Mouse (Mus musculus): Measurements from ENCODE around the gene Trub1. TPM values are rescaled to one million over a fixed set of nuclear protein-coding genes. Genes with fewer than 3 reads are reported as not detected.

The Trub1 gene
- total RNA-seq (2021): 10 to 100 TPM; 16.6 to 20.0 TPM

GRCm38 (mm10) chr19:57452492-57453217 is at the start of gene Trub1:
Gene Trub1, plus strand, starts transcription at chr19:57452912.
- intact Hi-C loops (cut with DNase I): no loop called here

GRCm38 (mm10) chr19:57403700-57404501 is 48.8 kb upstream of the Trub1 start:
- DNase-seq (ENCODE audit: extremely low spot score in 1 of 2, low spot score in 2 of 2): peak; percentile 27 to 85

More at GRCm38 (mm10) chr19:57452492-57453217, at the start of gene Trub1:
- peak; percentile 84 to 86 for DNase-seq (ENCODE audit: extremely low spot score in 1 of 2, low spot score in 2 of 2)

GRCm38 (mm10) chr19:57404502-57404848 is 48.2 kb upstream of the Trub1 start:
- no peak for DNase-seq (ENCODE audit: extremely low spot score in 1 of 2, low spot score in 2 of 2)
- intact Hi-C loops (cut with DNase I): loop anchor here (2.0 to 10.0 kb wide), 2 partner anchors 210 to 238 kb away; partner anchors contain the start of gene Atrnl1

More at GRCm38 (mm10) chr19:57403700-57404501, 48.8 kb upstream of the Trub1 start:
- intact Hi-C loops (cut with DNase I): loop anchor here (2.0 to 10.0 kb wide), 2 partner anchors 211 to 239 kb away; partner anchors contain the start of gene Atrnl1

DNA sequence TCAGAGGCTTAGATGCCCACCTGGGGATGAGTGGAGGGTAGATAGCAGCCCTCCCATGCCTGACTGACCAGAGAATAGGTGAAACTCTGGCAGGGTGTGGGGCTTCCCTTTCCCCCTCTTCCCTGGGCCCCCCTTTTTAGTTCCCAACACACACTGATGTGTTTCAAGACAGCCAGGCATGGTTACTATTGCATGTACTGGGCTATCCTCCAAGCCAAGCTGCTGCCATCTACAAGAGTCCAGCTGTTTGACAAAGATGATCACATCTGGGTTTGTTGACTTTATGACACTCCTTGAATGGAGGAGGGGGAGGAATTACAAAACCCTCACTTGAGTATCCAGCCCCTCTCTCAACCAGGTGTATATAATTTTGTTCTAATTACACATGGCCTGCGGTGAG is 44.8 kb upstream of the Trub1 start:
- intact Hi-C loops (cut with DNase I): loop anchor here (10.0 kb wide), 1 partner anchor 207 kb away; the partner anchor contains the start of gene Atrnl1

GRCm38 (mm10) chr19:57411375-57412196 is 41.1 kb upstream of the Trub1 start:
- intact Hi-C loops (cut with DNase I): no loop called here
- peak; percentile 58 to 92 for DNase-seq (ENCODE audit: extremely low spot score in 1 of 2, low spot score in 2 of 2)

More for the DNA sequence above, 44.8 kb upstream of the Trub1 start:
- DNase-seq (ENCODE audit: extremely low spot score in 1 of 2, low spot score in 2 of 2): no peak

- intact Hi-C loops (cut with DNase I): no loop called here
- no peak for DNase-seq (ENCODE audit: extremely low spot score in 1 of 2, low spot score in 2 of 2)
Observed at GRCm38 (mm10) chr19:57413170-57413569, 39.5 kb upstream of the Trub1 start.

DNA sequence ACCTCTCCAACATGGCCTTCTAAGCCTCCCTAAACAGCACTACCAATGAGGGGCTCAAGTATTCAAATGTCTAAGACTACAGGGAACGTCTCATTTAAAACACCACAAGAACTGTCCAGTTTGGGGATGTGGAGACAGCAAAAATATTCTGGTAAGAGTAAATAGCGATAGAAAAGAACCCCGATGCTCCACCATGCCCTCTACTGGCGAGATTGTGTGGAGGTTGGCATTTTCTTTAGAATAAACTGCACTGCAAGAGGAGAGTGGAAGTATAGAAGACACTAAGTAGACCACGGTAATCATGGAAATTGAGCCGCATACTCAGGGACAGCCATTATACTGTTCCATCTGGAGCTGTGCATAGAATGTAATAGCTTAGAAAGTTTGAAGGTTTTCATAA is 38.8 kb upstream of the Trub1 start:
- no peak for DNase-seq (ENCODE audit: extremely low spot score in 1 of 2, low spot score in 2 of 2)
- intact Hi-C loops (cut with DNase I): no loop called here

- no peak for DNase-seq (ENCODE audit: extremely low spot score in 1 of 2, low spot score in 2 of 2)
- intact Hi-C loops (cut with DNase I): no loop called here
Observed at GRCm38 (mm10) chr19:57415031-57415807, 37.5 kb upstream of the Trub1 start.

- DNase-seq (ENCODE audit: extremely low spot score in 1 of 2, low spot score in 2 of 2): no peak
- intact Hi-C loops (cut with DNase I): no loop called here
Observed at GRCm38 (mm10) chr19:57417800-57418580, 34.7 kb upstream of the Trub1 start.

- DNase-seq (ENCODE audit: extremely low spot score in 1 of 2, low spot score in 2 of 2): no peak
- intact Hi-C loops (cut with DNase I): no loop called here
Observed at GRCm38 (mm10) chr19:57423402-57423801, 29.3 kb upstream of the Trub1 start.

- no peak for DNase-seq (ENCODE audit: extremely low spot score in 1 of 2, low spot score in 2 of 2)
- intact Hi-C loops (cut with DNase I): no loop called here
Observed at GRCm38 (mm10) chr19:57425296-57425695, 27.4 kb upstream of the Trub1 start.

- intact Hi-C loops (cut with DNase I): no loop called here
- no peak for DNase-seq (ENCODE audit: extremely low spot score in 1 of 2, low spot score in 2 of 2)
Observed at GRCm38 (mm10) chr19:57426841-57427240, 25.9 kb upstream of the Trub1 start.

- DNase-seq (ENCODE audit: extremely low spot score in 1 of 2, low spot score in 2 of 2): no peak
- intact Hi-C loops (cut with DNase I): no loop called here
Observed at GRCm38 (mm10) chr19:57427756-57428438, 24.8 kb upstream of the Trub1 start.

- intact Hi-C loops (cut with DNase I): no loop called here
- DNase-seq (ENCODE audit: extremely low spot score in 1 of 2, low spot score in 2 of 2): no peak
Observed at GRCm38 (mm10) chr19:57428641-57429040, 24.1 kb upstream of the Trub1 start.

- intact Hi-C loops (cut with DNase I): no loop called here
- no peak for DNase-seq (ENCODE audit: extremely low spot score in 1 of 2, low spot score in 2 of 2)
Observed at GRCm38 (mm10) chr19:57429926-57430325, 22.8 kb upstream of the Trub1 start.

GRCm38 (mm10) chr19:57431476-57431875 is 21.2 kb upstream of the Trub1 start:
- no peak for DNase-seq (ENCODE audit: extremely low spot score in 1 of 2, low spot score in 2 of 2)
- intact Hi-C loops (cut with DNase I): no loop called here

DNA sequence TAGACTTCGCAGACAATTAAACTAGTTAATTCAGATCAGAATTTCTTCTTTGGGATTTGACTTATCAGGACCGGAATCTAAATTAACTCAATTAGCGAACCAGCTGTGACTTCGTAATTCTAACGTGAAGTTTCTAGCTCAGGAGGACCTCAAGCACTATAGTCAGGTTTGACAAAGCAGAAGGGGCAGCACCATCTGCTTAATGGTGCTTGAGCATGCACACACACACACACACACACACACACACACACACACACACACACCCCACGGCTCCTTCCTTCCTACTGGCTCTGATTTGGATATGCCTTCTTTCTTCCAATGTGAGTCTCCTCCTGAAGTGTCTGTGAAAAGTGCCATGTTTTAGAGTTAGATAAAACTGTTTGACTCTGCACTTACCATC is 18.7 kb upstream of the Trub1 start:
- intact Hi-C loops (cut with DNase I): no loop called here
- no peak for DNase-seq (ENCODE audit: extremely low spot score in 1 of 2, low spot score in 2 of 2)
